ENCODE assay signal across 8 mouse cellular contexts in genomic region chr5:117318741-117319629, GRCm38 (mm10). TPM values are rescaled to one million over a fixed set of nuclear protein-coding genes. Genes with fewer than 3 reads are reported as not detected.
DNase-seq lines count a peak whose midpoint lies in the region; ATAC-seq lines count a peak whose summit lies in the region.

TSS of gene Vsig10 (plus strand) at chr5:117319083.

- ATAC-seq in hindbrain, embryonic 16.5 days = peak; percentile 85

- DNase-seq in ZHBTc4 (ENCODE audit: low read depth, low spot score) = peak; percentile 75
- DNase-seq in cerebellum, postnatal 25 days = peak; percentile 72 to 74
- peak; percentile 72 for DNase-seq in gastrocnemius, postnatal 10 days
- peak; percentile 15 to 81 for DNase-seq in left cerebral cortex, postnatal 10 days (ENCODE audit: extremely low spot score in 1 of 2, low spot score in 2 of 2)
- peak; percentile 18 to 48 for DNase-seq in right cerebral cortex, adult 2 months (ENCODE audit: low spot score in 2 of 2)
- peak; percentile 74 to 75 for DNase-seq in urinary bladder, postnatal 36 days (ENCODE audit: low spot score in 2 of 2)

- intact Hi-C loops in left cerebral cortex, postnatal 10 days (cut with DNase I) = no loop called here

- H3K9ac ChIP-seq in hindbrain, embryonic 16.5 days (ENCODE audit: low read depth, low read length) = peak within 1 kb of the TSS; percentile 73

- H3K27me3 ChIP-seq in hindbrain, embryonic 16.5 days (replicated peaks; ENCODE audit: control insufficient read depth, insufficient read depth, low read length) = peaks cover 12% of the 10 kb centered on the region; the same call in 1 of the 2 replicates
- peaks cover 89% of the 10 kb centered on the region for H3K27me3 ChIP-seq in megakaryocyte, embryonic 14.5 days (replicated peaks)

- H3K9me3 ChIP-seq in hindbrain, embryonic 16.5 days (ENCODE audit: control insufficient read depth, low read length) = no peaks in the 10 kb centered on the region
- H3K9me3 ChIP-seq in megakaryocyte, embryonic 14.5 days = peaks cover 7% of the 10 kb centered on the region; the same call in 1 of the 2 replicates

- under 1% methylated on average over 74 of the region's 81 CpGs for WGBS in hindbrain, embryonic 16.5 days

- H3K27ac ChIP-seq in hindbrain, embryonic 16.5 days (ENCODE audit: low read depth, low read length) = no peak within 1 kb of the TSS

- H3K36me3 ChIP-seq in hindbrain, embryonic 16.5 days (ENCODE audit: control insufficient read depth, insufficient read depth, low read length) = no peaks in the 10 kb centered on the region
- no peaks in the 10 kb centered on the region for H3K36me3 ChIP-seq in megakaryocyte, embryonic 14.5 days (replicated peaks; ENCODE audit: low read length)

- H3K4me2 ChIP-seq in hindbrain, embryonic 16.5 days (ENCODE audit: low read length) = peak within 1 kb of the TSS; percentile 97

- H3K4me3 ChIP-seq in hindbrain, embryonic 16.5 days (ENCODE audit: low read length) = peak within 1 kb of the TSS; percentile 65
- peak within 1 kb of the TSS; percentile 88 for H3K4me3 ChIP-seq in megakaryocyte, embryonic 14.5 days (replicated peaks)

- H3K4me1 ChIP-seq in hindbrain, embryonic 16.5 days (ENCODE audit: control insufficient read depth, insufficient read depth, low read depth, low read length) = peaks cover 8% of the 10 kb centered on the region; the same call in 1 of the 2 replicates
- H3K4me1 ChIP-seq in megakaryocyte, embryonic 14.5 days = peaks cover 16% of the 10 kb centered on the region

RNA-seq across cellular contexts. Expression of gene Vsig10, which starts in this region (rescaled TPM):
- total RNA-seq in gastrocnemius, postnatal 10 days (2021) = 10 to 100 TPM in 1 of 2 experiments, 1 to 10 TPM in 1; 8.6 to 11.9 TPM
- polyA plus RNA-seq in hindbrain, embryonic 16.5 days (2015; fragmentation: Nextera tagmentation; extraction: Ambion mirVana) = 2.1 and 2.2 TPM in 2 replicates
- total RNA-seq in left cerebral cortex, postnatal 10 days (2021) = 1 to 10 TPM; 2.0 to 2.2 TPM
- 0.23 TPM in 1 of 2 replicates, not detected in the other for polyA plus RNA-seq in megakaryocyte, embryonic 14.5 days (2012; ENCODE audit: insufficient read depth, low replicate concordance)
